Mouse (Mus musculus) adrenal gland, postnatal 36 days (tissue): Measurements from ENCODE around the gene Ncoa1. TPM values are rescaled to one million over a fixed set of nuclear protein-coding genes. Genes with fewer than 3 reads are reported as not detected.
"Not testable (repeated sequence)": the region's sequence is repeated elsewhere in the genome, so short reads cannot be mapped to it uniquely, and the experiment has no call there.

Experiments used
- DNase-seq, 2 experiments: peaks; one replicate each; pipeline ENCODE4 v3.0.0; 2021; ENCODE audit warnings: mixed read lengths in 1 of 2
- total RNA-seq, 2 experiments: library from RNA; stranded (reverse); gene quantifications; 2 replicates each; pipeline ENCODE4 v1.2.3; 2021

Ncoa1 gene
- total RNA-seq, 2 experiments from 2014 or later = 36.6 to 36.8 TPM

DNA sequence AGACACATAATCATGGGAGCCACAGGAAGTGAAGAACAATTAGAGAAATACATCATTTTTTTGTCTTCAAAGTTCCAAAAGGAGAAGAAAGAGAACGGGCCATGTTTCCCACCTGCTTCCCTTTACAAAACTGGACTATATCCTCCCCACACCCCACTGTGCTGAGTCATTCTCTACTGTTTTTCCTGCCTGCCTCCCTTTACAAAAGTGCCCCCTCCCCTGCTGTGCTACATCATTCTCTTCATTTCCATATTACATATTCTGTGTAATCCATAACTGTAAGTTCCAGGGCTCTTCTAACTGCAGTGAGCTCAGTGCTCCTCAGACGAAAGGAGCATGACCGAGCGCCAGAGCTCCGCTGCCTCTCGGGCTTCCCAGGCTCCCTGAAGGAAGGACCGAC is 80.8 kb downstream of the Ncoa1 start:
- no peak for DNase-seq

- no peak for DNase-seq
These were observed 84.4 kb downstream of the Ncoa1 start for GRCm38 (mm10) chr12:4392590-4392989.

- DNase-seq = peak; percentile 42 to 71
These were observed 84.9 kb downstream of the Ncoa1 start for GRCm38 (mm10) chr12:4392074-4392473.

DNA sequence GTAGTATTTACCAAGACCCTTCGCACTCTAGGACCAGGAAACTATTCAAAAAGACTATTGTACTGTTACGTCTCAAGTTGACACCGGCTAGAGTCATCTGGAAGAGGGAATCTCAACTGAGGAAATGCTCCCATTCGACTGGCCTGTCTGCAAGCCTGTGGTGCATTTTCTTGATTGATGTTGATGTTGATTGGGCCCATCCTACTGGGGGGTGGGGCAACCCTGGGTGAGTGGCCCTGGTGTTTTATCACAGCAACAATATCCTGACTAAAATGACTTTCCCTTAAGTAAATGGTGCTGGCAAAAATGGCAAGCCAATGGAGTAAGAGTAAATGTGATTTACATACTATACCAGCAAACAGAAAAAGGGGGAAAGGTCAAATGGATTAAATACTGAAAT is 85.7 kb downstream of the Ncoa1 start:
- DNase-seq = peak in 1 of 2 experiments; percentile 10

- DNase-seq = no peak
These were observed 86.3 kb downstream of the Ncoa1 start for GRCm38 (mm10) chr12:4390721-4391120.

DNA sequence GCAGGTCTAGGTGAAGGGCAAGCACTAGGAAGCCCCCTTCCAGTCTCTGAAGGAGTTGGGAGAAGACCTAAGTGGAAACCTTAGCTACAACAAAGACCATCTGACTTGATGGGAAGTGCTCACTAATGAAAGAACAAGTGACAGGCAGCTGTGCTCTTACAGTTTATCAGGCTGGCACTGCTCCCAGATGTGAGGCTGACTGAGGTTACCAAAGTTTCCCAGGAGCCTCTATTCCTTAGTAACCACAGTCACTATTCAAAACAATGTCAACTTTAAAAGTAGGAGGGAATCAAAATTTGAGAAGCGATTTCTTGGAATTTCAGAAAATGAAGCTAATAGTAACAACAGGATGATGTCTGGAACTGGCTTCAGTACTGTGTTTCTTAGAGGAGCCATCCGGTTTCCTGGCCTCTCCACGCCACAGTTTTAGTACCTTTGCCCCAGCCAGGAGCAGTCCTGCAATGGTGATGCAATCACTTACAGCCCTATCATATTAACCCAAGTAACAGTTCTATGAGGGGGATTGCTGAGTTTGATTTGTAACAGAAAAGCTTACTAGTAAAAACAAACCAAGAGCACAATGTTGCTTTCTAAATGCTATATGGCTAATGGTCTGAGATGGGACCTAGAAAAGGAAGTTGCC is 90.8 kb downstream of the Ncoa1 start:
- peak; percentile 64 for DNase-seq

DNA sequence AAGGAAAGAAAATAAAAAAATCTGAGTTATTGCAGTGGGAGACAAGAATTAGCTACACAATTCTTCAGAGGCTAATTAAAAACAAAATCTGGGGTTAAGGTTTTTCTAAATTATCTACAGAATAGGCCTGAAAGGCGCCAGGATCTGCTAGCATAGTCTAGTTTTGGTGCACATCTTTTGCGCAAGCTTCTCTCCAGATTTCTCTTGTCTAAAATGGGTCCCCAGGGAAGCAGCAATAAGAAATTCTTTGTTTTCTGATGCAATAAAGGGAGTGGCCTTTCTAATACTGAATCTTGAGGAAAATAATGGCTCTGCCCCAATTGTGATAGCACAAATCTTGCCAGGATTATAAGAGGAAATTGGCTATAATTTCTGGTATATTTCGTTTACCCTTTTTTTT is 93.9 kb downstream of the Ncoa1 start:
- no peak for DNase-seq

DNA sequence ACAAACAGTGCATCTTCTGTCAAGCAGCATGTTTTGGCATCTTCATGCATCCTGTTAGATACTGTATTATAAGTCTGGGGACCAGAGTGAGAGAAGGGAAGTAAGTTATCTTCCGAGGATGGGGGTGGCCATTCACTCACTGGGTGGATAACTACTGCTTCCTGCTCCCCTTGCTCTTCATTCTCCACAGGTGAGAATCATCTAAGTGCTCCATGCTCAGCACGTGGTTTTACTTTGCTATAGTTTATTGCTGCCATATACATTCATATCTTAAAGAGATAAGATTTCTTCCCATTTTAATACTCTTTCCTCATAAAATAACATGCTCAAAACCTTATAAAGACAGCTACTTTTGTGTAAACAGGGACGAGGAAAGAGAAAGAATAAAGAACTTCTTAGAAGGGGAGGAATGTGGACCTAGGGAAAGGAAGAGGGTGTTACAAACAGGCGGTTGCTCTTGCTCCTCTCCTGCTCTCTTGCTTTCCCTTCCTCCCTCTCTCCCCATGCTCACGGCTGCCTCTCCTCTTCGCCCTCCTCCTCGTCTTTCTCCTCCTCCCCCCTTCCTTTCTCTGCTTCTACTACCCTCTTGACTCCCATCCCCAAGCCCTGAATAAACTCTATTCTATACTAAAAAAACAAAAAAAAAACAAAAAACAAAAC is 97.6 kb downstream of the Ncoa1 start:
- no peak for DNase-seq

DNA sequence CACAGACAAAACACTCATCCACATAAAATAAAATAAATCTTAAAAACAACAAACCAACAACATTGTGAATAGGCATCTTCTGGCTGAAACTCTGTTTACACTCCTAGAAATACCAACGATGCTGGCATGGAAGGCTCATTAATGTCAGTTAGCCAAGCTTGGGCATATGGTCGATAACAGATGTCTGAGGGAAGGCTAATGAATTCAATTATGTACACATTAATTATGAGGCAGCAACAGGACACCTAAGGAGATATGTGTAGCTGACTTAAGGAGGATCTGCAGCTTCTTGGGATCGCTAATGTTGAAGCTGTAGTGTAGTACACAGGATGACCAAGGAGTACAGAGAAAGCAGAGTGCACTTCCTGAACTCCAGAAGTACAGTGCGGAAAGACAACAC is 100.5 kb downstream of the Ncoa1 start:
- DNase-seq = no peak

DNA sequence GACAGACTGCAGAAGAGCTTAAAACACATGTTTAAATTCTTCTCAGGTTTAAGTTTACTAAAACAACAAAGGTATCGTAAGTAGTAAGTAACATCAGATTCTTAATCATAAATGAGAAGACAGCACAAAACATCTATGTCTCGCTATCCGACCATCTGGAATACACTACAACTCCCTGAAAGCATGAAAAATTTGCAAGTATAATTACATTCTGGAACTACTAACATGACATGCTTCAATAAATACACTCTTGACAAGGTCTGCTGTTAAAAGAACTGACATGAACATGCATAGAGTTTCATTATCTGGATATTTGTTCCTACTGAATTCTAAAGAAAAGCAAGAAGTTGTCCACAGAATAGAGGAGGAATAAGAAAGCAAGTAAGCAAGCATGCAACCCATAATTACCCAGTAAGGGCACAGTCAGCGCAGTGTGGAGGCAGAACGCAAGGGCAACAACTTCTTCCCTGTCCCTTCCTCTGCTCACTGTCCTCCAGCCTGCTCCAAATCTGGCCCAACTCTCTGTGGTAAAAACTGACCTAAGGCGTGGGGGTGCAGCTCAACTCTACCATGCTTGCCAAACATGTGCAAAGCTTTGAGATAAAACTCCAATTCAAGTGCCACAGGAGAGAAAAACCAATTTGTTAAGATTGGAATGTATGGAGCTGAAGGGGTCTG is 102.0 kb downstream of the Ncoa1 start:
- no peak for DNase-seq

DNA sequence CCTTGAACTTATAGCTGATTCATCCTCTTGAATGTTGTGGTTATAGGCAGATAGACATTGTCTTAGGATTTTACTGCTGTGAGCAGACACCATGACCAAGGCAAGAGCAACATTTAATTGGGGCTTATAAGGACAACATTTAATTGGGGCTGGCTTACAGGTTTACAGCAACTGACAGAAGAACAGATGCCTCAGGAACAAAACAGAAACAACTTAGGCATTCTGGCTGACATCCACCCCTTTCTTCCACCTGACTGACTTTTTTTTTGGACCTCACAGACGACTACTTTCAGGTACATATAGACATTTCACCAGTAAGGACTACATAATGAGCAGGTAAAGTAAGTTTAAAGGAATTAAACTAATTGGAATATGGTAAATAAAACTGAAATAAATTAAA is 105.6 kb downstream of the Ncoa1 start:
- DNase-seq = no peak

- DNase-seq = no peak
These were observed 111.0 kb downstream of the Ncoa1 start for GRCm38 (mm10) chr12:4365951-4366350.

GRCm38 (mm10) chr12:4359475-4359874 is 117.5 kb downstream of the Ncoa1 start:
- no peak for DNase-seq

DNA sequence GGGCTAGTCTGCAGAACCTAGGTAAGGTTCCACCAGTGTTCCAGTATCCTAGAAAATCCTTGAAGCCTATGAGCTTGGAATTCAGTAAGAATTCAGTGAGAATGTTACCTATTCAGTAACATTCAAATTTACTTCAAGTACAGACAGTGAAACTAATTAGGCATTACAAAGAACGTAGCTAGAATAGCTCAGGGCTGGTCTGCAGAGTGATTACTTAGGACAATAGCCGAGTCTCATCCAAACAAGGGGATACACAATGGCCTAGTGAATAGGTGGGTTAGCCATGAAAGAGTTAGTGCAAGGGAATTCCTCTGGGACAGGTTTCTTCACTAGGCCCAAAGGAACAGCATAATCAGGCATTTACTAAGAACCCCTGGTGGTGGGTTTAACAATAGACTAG is 118.3 kb downstream of the Ncoa1 start:
- DNase-seq = not testable (repeated sequence)

DNA sequence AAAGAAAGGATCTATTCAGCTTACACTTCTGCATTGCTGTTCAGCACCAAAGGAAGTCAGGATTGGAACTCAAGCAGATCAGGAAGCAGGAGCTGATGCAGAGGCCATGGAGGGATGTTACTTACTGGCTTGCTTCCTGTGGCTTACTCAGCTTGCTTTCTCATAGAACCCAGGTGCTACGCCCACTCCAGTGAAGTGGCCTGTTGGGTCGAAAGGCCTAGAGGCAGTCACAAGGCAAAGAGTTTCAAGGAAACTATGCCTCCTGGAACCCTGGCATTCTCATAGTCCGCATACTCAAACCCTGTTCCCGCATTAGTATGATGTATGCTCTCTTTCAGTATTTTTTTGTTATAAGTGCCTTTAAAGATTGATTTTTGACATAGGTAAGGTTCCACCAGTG is 118.9 kb downstream of the Ncoa1 start:
- no peak for DNase-seq

DNA sequence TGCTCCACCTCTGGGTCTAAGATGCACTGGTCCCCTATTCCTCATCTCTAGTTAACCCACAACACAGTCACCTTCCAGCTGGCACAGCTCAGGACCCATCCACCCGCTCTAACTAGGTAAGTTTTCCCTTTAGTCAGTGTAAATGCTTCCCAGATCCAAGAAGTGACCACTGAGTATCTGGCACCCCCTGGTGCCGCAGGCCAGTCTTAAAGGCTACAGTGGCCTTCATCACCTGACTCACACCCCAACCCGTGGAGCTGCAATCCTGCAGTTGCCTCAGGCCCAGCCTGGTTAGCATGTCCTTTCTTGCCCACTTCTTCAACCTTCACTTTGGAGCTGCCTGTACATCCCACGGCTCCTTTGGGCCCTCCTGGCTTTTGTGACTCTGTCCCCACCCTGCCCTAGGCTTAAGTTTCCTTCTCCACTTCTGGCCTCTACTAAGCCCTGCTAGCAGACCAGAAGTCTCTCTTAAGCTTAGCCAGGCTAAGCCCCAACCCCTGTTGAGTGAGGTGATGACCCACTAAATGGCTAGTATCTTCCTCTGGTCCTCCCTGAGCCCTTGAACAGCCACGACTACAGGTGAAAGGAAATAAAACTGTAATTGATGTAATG is 120.0 kb downstream of the Ncoa1 start:
- peak; percentile 55 to 59 for DNase-seq

- no peak for DNase-seq
These were observed 121.8 kb downstream of the Ncoa1 start for GRCm38 (mm10) chr12:4355019-4355730.

DNA sequence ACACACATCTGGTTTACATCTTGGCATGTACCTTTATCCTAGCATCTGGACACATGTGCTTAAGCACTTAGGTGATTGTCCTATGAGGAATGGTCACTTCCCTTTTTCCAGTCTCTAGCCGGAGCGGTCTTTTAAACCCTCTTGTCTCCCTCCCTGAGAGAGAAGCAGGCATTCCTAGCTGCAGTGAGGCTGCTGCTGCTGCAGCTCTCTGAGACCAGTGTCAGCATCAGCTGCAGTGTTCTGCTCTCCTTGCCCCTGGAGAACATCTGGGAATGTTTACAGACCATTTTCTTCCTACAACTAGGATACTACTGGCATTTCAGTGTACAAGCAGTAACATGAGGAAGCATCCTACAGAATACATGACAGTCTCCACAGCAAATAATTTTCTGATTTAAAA is 133.8 kb downstream of the Ncoa1 start:
- no peak for DNase-seq

DNA sequence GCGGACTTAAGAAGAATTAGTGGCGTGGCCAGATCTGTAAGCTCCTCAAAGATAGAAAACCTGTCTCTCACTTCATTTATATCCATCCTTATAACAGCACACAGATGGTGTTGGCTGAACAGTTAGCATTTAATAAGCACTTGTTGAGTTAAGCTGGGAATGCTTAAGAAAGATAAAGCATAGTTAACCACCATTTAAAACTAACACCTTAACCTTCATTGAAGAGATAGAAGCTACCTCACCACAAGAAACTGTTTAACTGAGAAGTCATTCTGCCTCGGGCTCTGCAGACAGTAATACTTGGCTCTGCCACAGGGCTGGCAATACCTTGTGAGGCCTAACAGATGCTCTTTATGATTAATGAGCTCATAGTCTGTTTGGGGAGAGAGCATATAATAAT is 134.9 kb downstream of the Ncoa1 start:
- DNase-seq = no peak

GRCm38 (mm10) chr12:4340325-4340924 is 136.6 kb downstream of the Ncoa1 start:
- DNase-seq = no peak

GRCm38 (mm10) chr12:4323604-4324003 is 153.4 kb downstream of the Ncoa1 start:
- no peak for DNase-seq

DNA sequence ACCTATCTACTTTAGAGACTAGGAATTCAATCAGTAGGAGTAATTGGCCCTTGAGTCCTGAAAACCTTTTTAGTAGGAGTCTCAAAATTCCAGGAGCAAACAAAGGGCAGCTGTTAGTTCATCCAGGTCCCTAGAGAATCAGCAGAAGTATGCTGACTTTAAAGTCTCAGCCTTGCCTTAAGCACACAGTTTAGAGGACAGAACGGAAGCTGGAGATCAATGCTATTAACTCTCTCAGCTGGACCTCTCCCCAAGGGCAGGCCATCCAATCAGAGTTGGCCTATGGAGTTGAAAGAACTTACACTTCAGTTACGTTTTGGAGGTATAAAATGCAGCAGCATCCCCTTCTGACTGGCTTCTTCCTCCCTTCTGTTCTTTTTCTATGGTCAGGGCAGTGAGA is 154.8 kb downstream of the Ncoa1 start:
- DNase-seq = no peak
